Mouse (Mus musculus): ENCODE data around the gene Ift46. TPM values are rescaled to one million over a fixed set of nuclear protein-coding genes. Genes with fewer than 3 reads are reported as not detected.

Ift46 gene
- polyA plus RNA-seq, 1 experiment = 0.29 TPM

- H3K4me1 ChIP-seq (ENCODE audit: control insufficient read depth) = peaks cover 25% of the 10 kb centered on the region
- H3K36me3 ChIP-seq (ENCODE audit: control insufficient read depth) = no peaks in the 10 kb centered on the region
- H3K9me3 ChIP-seq (ENCODE audit: control insufficient read depth, low read length) = no peaks in the 10 kb centered on the region
- no peak overlapping the region for H3K4me3 ChIP-seq (replicated peaks)
- TF ChIP-seq GATA1 (IDR thresholded peaks at IDR 0.05; ENCODE audit: low read length) = no peak
- no peak for TF ChIP-seq TAL1 (IDR thresholded peaks at IDR 0.05; ENCODE audit: low read length)
- H3K27me3 ChIP-seq (ENCODE audit: control insufficient read depth) = peaks cover 29% of the 10 kb centered on the region
Measured at GRCm38 (mm10) chr9:44723521-44724041, 44.1 kb upstream of the Ift46 start.

- TF ChIP-seq GATA1 (IDR thresholded peaks at IDR 0.05; ENCODE audit: low read length) = no peak
- no peak for TF ChIP-seq TAL1 (IDR thresholded peaks at IDR 0.05; ENCODE audit: low read length)
- peaks cover 21% of the 10 kb centered on the region for H3K4me1 ChIP-seq (ENCODE audit: control insufficient read depth)
- no peaks in the 10 kb centered on the region for H3K36me3 ChIP-seq (ENCODE audit: control insufficient read depth)
- no peaks in the 10 kb centered on the region for H3K9me3 ChIP-seq (ENCODE audit: control insufficient read depth, low read length)
- peaks cover 31% of the 10 kb centered on the region for H3K27me3 ChIP-seq (ENCODE audit: control insufficient read depth)
- no peak overlapping the region for H3K4me3 ChIP-seq (replicated peaks)
Measured at GRCm38 (mm10) chr9:44724223-44724622, 43.5 kb upstream of the Ift46 start.

GRCm38 (mm10) chr9:44724665-44725064 is 43.0 kb upstream of the Ift46 start:
- peaks cover 31% of the 10 kb centered on the region for H3K27me3 ChIP-seq (ENCODE audit: control insufficient read depth)

GRCm38 (mm10) chr9:44726431-44727146 is 41.1 kb upstream of the Ift46 start:
- Histone ChIP-seq H3K9me3 (ENCODE audit: control insufficient read depth, low read length) (no peaks in the 10 kb centered on the region), H3K4me1 (ENCODE audit: control insufficient read depth) (peaks cover under 1% of the 10 kb centered on the region), H3K4me3 (replicated peaks) (no peak overlapping the region), H3K27me3 (ENCODE audit: control insufficient read depth) (peaks cover 15% of the 10 kb centered on the region), H3K36me3 (ENCODE audit: control insufficient read depth) (no peaks in the 10 kb centered on the region)
- TF ChIP-seq TAL1 (IDR thresholded peaks at IDR 0.05; ENCODE audit: low read length) (no peak), GATA1 (IDR thresholded peaks at IDR 0.05; ENCODE audit: low read length) (no peak)

More at GRCm38 (mm10) chr9:44724665-44725064, 43.0 kb upstream of the Ift46 start:
- Histone ChIP-seq H3K9me3 (ENCODE audit: control insufficient read depth, low read length) (no peaks in the 10 kb centered on the region), H3K4me1 (ENCODE audit: control insufficient read depth) (peaks cover 17% of the 10 kb centered on the region), H3K36me3 (ENCODE audit: control insufficient read depth) (no peaks in the 10 kb centered on the region), H3K4me3 (replicated peaks) (no peak overlapping the region)
- TF ChIP-seq TAL1 (IDR thresholded peaks at IDR 0.05; ENCODE audit: low read length) (no peak), GATA1 (IDR thresholded peaks at IDR 0.05; ENCODE audit: low read length) (no peak)

- Histone ChIP-seq H3K27me3 (ENCODE audit: control insufficient read depth) (peaks cover 12% of the 10 kb centered on the region), H3K4me3 (replicated peaks) (no peak overlapping the region), H3K4me1 (ENCODE audit: control insufficient read depth) (peaks cover 9% of the 10 kb centered on the region), H3K9me3 (ENCODE audit: control insufficient read depth, low read length) (no peaks in the 10 kb centered on the region), H3K36me3 (ENCODE audit: control insufficient read depth) (no peaks in the 10 kb centered on the region)
- TF ChIP-seq TAL1 (IDR thresholded peaks at IDR 0.05; ENCODE audit: low read length) (no peak), GATA1 (IDR thresholded peaks at IDR 0.05; ENCODE audit: low read length) (no peak)
Measured at GRCm38 (mm10) chr9:44727441-44727840, 40.3 kb upstream of the Ift46 start.

GRCm38 (mm10) chr9:44732130-44732549 is 35.6 kb upstream of the Ift46 start:
- no peak overlapping the region for H3K4me3 ChIP-seq (replicated peaks)
- peaks cover 37% of the 10 kb centered on the region for H3K4me1 ChIP-seq (ENCODE audit: control insufficient read depth)
- H3K9me3 ChIP-seq (ENCODE audit: control insufficient read depth, low read length) = peaks cover 3% of the 10 kb centered on the region; the same call in 1 of the 2 replicates
- no peak for TF ChIP-seq TAL1 (IDR thresholded peaks at IDR 0.05; ENCODE audit: low read length)
- TF ChIP-seq GATA1 (IDR thresholded peaks at IDR 0.05; ENCODE audit: low read length) = no peak
- H3K36me3 ChIP-seq (ENCODE audit: control insufficient read depth) = no peaks in the 10 kb centered on the region
- peaks cover 53% of the 10 kb centered on the region for H3K27me3 ChIP-seq (ENCODE audit: control insufficient read depth)

- TF ChIP-seq GATA1 (IDR thresholded peaks at IDR 0.05; ENCODE audit: low read length) (no peak), TAL1 (IDR thresholded peaks at IDR 0.05; ENCODE audit: low read length) (no peak)
- Histone ChIP-seq H3K4me1 (ENCODE audit: control insufficient read depth) (peaks cover 37% of the 10 kb centered on the region), H3K4me3 (replicated peaks) (no peak overlapping the region), H3K36me3 (ENCODE audit: control insufficient read depth) (no peaks in the 10 kb centered on the region), H3K27me3 (ENCODE audit: control insufficient read depth) (peaks cover 61% of the 10 kb centered on the region), H3K9me3 (ENCODE audit: control insufficient read depth, low read length) (peaks cover 3% of the 10 kb centered on the region; the same call in 1 of the 2 replicates)
Measured at GRCm38 (mm10) chr9:44732921-44733530, 34.7 kb upstream of the Ift46 start.

- peaks cover 3% of the 10 kb centered on the region; the same call in 1 of the 2 replicates for H3K9me3 ChIP-seq (ENCODE audit: control insufficient read depth, low read length)
- H3K4me3 ChIP-seq (replicated peaks) = peak overlapping the region; percentile 55
- TF ChIP-seq GATA1 (IDR thresholded peaks at IDR 0.05; ENCODE audit: low read length) = no peak
- no peak for TF ChIP-seq TAL1 (IDR thresholded peaks at IDR 0.05; ENCODE audit: low read length)
- H3K27me3 ChIP-seq (ENCODE audit: control insufficient read depth) = peaks cover 59% of the 10 kb centered on the region
- H3K4me1 ChIP-seq (ENCODE audit: control insufficient read depth) = peaks cover 37% of the 10 kb centered on the region
- no peaks in the 10 kb centered on the region for H3K36me3 ChIP-seq (ENCODE audit: control insufficient read depth)
Measured at GRCm38 (mm10) chr9:44733671-44734523, 33.8 kb upstream of the Ift46 start.

Measured in erythroblast, embryonic 14.5 days (primary cell).